Mouse (Mus musculus) forebrain, embryonic 14.5 days (tissue): ENCODE results near the gene Srpk1. TPM values are rescaled to one million over a fixed set of nuclear protein-coding genes. Genes with fewer than 3 reads are reported as not detected.

Experiments
- ATAC-seq: fragments of 200-750 bp; cut with Nextera tagmentation; 2 replicates; pipeline ENCODE4 v1.8.0; 2017; ENCODE audit warnings: mild to moderate bottlenecking, moderate library complexity
- DNase-seq: peaks from one replicate; pipeline ENCODE4 v3.0.0-alpha.2; 2015; ENCODE audit warnings: low spot score
- H3K27ac ChIP-seq: fragments of 300-500 bp; sonication (generic); 2 replicates; pipeline ENCODE4 v1.5.1; 2014; ENCODE audit warnings: low read depth, mild to moderate bottlenecking, control low read depth, low read length, moderate library complexity
- H3K27me3 ChIP-seq: fragments of 300-500 bp; sonication (generic); replicated peaks from 2 replicates; pipeline ENCODE4 v1.6.1; 2014; ENCODE audit warnings: low read length, control low read depth, mixed read lengths; ENCODE audit not compliant: control insufficient read depth, insufficient read depth
- H3K36me3 ChIP-seq: fragments of 300-500 bp; sonication (generic); 2 replicates; pipeline ENCODE4 v1.6.1; 2014; ENCODE audit warnings: low read length, control low read depth; ENCODE audit not compliant: control insufficient read depth, insufficient read depth
- H3K4me1 ChIP-seq: fragments of 300-500 bp; sonication (generic); 2 replicates; pipeline ENCODE4 v1.6.1; 2014; ENCODE audit warnings: antibody characterized with exemption, low read length, control low read depth; ENCODE audit not compliant: control insufficient read depth, insufficient read depth
- H3K4me2 ChIP-seq: fragments of 300-500 bp; sonication (generic); 2 replicates; pipeline ENCODE4 v1.6.1; 2014; ENCODE audit warnings: mild to moderate bottlenecking, control low read depth, low read length
- H3K4me3 ChIP-seq: fragments of 300-500 bp; sonication (generic); 2 replicates; pipeline ENCODE4 v1.5.1; 2014; ENCODE audit warnings: low read depth, low read length, control low read depth
- H3K9ac ChIP-seq: fragments of 300-500 bp; sonication (generic); 2 replicates; pipeline ENCODE4 v1.6.1; 2014; ENCODE audit warnings: mild to moderate bottlenecking, low read length, control low read depth, moderate library complexity
- H3K9me3 ChIP-seq: fragments of 300-500 bp; sonication (generic); replicated peaks from 2 replicates; pipeline ENCODE4 v1.6.1; 2016; ENCODE audit warnings: low read length, control low read depth, mixed read lengths; ENCODE audit not compliant: control insufficient read depth
- WGBS: fragments of 180-500 bp; shearing (Covaris S2); extraction: QIAGEN DNeasy Blood & Tissue Kit; methylation state at CpG from one replicate; pipeline ENCODE4 v1.1.7; 2014; 5-methylcytosine and 5-hydroxymethylcytosine counted together
- polyA plus RNA-seq: library from polyadenylated mRNA; unstranded; fragments of >200 nt; fragmentation: Nextera tagmentation; extraction: Ambion mirVana; gene quantifications from 2 replicates; pipeline ENCODE4 v1.2.1, GENCODE M21; 2014

Srpk1 gene
- polyA plus RNA-seq: 126 and 142 TPM in 2 replicates

DNA sequence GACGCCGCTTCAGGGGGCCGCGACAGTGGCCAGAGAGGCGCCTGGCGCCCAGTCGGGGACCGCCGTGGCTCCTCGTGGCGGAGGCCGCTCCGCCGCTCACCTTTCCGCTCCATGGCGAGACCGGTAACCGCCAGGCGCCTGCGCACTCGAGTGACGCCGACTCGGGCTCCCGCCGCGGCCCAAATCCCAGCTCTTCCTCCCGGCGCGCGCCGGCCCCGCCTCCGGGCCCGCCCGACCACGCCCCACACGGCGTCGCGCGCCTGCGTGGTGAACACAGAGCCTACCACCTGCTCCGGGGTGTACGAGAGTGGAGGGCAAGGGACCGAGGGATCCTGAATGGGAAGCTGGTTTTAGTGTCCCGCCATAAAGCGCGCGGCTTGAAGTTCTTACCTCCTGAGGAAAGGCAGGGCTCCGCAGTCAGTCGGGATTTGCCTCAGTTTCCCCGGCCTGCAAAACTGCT is at the start of gene Srpk1:
Gene Srpk1, minus strand, starts transcription at position 410 of the 460 bp plus-strand sequence.
- Histone ChIP-seq H3K27ac (peak within 1 kb of the TSS; percentile 87), H3K9ac (peak within 1 kb of the TSS; percentile 96), H3K27me3 (no peaks in the 10 kb centered on the region), H3K4me1 (peaks cover 20% of the 10 kb centered on the region), H3K9me3 (no peaks in the 10 kb centered on the region), H3K4me3 (peak within 1 kb of the TSS; percentile 95), H3K4me2 (peak within 1 kb of the TSS; percentile 92), H3K36me3 (peaks cover 19% of the 10 kb centered on the region)
- DNase-seq (peak; percentile 96), ATAC-seq (peak; percentile 97)
- under 1% methylated on average over 41 of the region's 53 CpGs for WGBS

GRCm38 (mm10) chr17:28659564-28659963 is 37.1 kb upstream of the Srpk1 start:
- DNase-seq: peak; percentile 49
- H3K4me1 ChIP-seq: peaks cover 9% of the 10 kb centered on the region; the same call in 1 of the 2 replicates
- no peaks in the 10 kb centered on the region for H3K36me3 ChIP-seq
- no peak for ATAC-seq
- H3K4me3 ChIP-seq: no peak overlapping the region
- H3K27me3 ChIP-seq: no peaks in the 10 kb centered on the region
- H3K27ac ChIP-seq: no peak overlapping the region; the same call in 1 of the 2 replicates
- no peak overlapping the region for H3K4me2 ChIP-seq
- no peak overlapping the region for H3K9ac ChIP-seq
- no peaks in the 10 kb centered on the region for H3K9me3 ChIP-seq
- 39% methylated on average over 6 of the region's 6 CpGs for WGBS

DNA sequence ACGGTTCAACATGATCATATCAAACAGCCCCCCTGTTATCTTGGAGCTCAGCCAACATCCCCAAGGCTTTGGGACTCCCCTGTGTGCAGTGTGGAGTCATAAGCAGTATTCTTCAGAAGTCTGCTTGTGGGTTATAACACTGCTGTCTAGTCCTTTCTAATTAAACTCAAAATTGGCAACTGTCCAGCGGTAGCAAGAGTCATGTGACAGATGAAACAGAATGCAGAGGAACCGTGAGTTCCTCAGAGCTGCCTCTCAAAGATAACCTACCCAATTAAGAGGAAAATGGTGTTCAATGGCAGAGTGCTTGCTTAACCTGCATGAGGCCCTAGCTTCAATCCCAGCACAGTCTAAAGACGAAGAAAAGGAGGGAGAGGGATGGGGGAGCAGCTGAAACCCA is 35.4 kb upstream of the Srpk1 start:
- Histone ChIP-seq H3K27ac (peak overlapping the region; percentile 73), H3K4me2 (peak overlapping the region; percentile 3; the same call in 1 of the 2 replicates), H3K4me3 (no peak overlapping the region), H3K9me3 (no peaks in the 10 kb centered on the region), H3K9ac (no peak overlapping the region), H3K36me3 (no peaks in the 10 kb centered on the region), H3K4me1 (peaks cover 9% of the 10 kb centered on the region; the same call in 1 of the 2 replicates), H3K27me3 (no peaks in the 10 kb centered on the region)
- 8% methylated on average over 4 of the region's 4 CpGs for WGBS
- ATAC-seq (peak; percentile 89), DNase-seq (peak; percentile 93)

DNA sequence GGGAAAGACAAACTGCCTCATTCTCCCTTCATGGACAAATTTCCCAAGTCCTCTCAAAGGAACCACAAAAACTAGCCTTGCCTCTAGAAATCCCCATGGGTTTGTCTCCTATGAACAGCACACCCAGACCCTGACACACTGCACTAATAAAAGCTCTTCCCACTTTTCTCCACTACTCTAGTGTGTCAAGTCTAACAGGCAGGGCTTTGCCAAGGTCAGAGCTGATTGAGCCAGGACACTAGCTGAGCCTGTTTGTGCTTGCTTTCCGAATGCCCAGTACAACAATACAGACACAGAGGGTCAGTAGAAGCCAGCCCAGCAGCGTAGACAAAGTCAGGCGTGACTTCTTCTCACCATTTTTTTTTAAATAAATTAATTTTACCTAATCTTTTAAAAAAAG is 27.8 kb upstream of the Srpk1 start:
- no peaks in the 10 kb centered on the region for H3K36me3 ChIP-seq
- H3K27me3 ChIP-seq: no peaks in the 10 kb centered on the region
- no peak overlapping the region for H3K27ac ChIP-seq
- ATAC-seq (no peak), DNase-seq (no peak)
- H3K9ac ChIP-seq: no peak overlapping the region
- no peak overlapping the region for H3K4me3 ChIP-seq
- H3K9me3 ChIP-seq: no peaks in the 10 kb centered on the region
- no peak overlapping the region for H3K4me2 ChIP-seq
- H3K4me1 ChIP-seq: no peaks in the 10 kb centered on the region
- 75% methylated on average over 3 of the region's 3 CpGs for WGBS

DNA sequence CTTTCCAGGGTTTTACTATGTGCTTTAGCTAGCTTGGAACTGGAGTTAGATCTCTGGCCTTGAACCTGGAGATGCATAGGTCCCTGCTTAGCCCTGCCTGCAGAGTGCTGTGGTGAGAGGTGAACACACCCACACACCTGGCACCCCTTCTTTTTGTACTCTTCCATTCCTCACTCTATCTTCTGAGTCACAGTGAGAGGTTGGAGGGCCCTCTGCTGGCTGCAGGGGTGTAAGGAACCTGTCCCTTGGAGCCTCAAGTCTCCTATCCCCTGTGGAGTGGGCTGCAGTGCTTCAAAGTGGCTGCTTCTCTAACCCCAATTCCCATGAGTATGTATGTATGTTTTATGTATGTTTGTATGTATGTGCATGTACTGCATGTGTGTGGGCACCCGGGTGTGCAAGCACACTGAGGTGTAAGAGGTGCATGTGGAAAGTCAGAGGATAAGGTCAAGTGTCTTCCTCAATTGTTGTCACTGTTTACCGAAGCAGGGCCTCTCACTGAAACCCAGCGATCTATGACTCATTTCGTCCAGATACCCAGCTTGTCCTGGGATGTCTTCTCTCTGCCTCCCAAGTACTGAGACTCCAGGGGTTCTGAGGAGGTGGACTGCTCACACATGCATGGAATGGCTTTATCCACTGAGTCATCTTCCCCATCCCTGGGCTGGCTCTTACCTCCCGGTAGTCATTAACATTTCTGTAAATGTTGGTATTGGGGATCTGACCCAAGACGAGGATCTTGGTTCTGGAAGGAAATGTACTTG is 26.3 kb upstream of the Srpk1 start:
- 59% methylated on average over 6 of the region's 6 CpGs for WGBS

DNA sequence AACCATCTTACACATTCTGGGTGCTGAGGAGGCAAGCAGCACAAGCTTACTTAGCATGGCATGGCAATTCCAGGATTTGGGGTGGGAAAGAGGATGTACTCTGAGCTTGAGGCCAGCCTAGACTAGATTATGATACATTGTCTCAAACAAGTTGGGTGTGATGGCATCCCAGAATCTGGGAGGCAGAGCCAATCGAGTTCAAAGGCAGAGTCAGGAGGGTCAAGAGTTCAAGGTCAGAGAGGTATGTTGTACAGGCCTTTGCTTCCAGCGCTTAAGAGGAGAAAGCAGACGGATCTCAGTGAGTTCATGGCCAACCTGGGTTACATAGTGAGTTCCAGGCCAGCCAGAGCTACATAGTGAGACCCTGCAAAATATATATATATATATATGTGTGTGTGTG is 23.7 kb upstream of the Srpk1 start:
- H3K4me1 ChIP-seq: no peaks in the 10 kb centered on the region
- 76% methylated on average over 3 of the region's 3 CpGs for WGBS
- no peak overlapping the region for H3K4me2 ChIP-seq
- no peak overlapping the region for H3K27ac ChIP-seq
- no peaks in the 10 kb centered on the region for H3K9me3 ChIP-seq
- ATAC-seq (no peak), DNase-seq (no peak)
- no peak overlapping the region for H3K9ac ChIP-seq
- no peak overlapping the region for H3K4me3 ChIP-seq
- H3K27me3 ChIP-seq: no peaks in the 10 kb centered on the region
- no peaks in the 10 kb centered on the region for H3K36me3 ChIP-seq

More for the DNA sequence above, 26.3 kb upstream of the Srpk1 start:
- H3K9me3 ChIP-seq: no peaks in the 10 kb centered on the region
- no peak overlapping the region for H3K4me3 ChIP-seq
- ATAC-seq: no peak
- H3K9ac ChIP-seq: no peak overlapping the region
- H3K4me2 ChIP-seq: no peak overlapping the region
- no peaks in the 10 kb centered on the region for H3K27me3 ChIP-seq
- DNase-seq: peak; percentile 28
- H3K36me3 ChIP-seq: no peaks in the 10 kb centered on the region
- no peak overlapping the region for H3K27ac ChIP-seq
- no peaks in the 10 kb centered on the region for H3K4me1 ChIP-seq

DNA sequence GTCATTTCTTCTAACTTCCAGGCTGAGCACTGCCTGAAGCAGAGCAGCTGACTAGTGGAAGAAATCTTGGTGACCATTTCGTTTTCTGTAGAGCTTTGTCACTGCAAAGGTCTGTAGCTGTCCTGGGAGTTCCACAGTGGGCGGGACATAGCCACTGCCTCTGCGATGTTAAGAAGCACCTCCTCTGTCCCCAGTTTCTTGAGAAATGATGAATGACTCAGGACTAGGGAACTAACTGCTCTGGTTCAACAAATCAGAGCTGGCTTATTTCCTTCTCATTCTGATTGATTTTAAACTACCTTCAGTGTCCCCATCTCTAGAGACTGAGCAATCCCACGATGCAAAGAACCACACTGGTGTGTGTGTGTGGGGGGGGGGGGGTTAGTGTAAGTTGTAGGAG is 21.6 kb upstream of the Srpk1 start:
- Histone ChIP-seq H3K9me3 (no peaks in the 10 kb centered on the region), H3K27me3 (no peaks in the 10 kb centered on the region), H3K9ac (no peak overlapping the region), H3K4me3 (no peak overlapping the region), H3K4me1 (no peaks in the 10 kb centered on the region), H3K27ac (no peak overlapping the region), H3K4me2 (no peak overlapping the region), H3K36me3 (no peaks in the 10 kb centered on the region)
- ATAC-seq (no peak), DNase-seq (no peak)
- 60% methylated on average over 4 of the region's 4 CpGs for WGBS

DNA sequence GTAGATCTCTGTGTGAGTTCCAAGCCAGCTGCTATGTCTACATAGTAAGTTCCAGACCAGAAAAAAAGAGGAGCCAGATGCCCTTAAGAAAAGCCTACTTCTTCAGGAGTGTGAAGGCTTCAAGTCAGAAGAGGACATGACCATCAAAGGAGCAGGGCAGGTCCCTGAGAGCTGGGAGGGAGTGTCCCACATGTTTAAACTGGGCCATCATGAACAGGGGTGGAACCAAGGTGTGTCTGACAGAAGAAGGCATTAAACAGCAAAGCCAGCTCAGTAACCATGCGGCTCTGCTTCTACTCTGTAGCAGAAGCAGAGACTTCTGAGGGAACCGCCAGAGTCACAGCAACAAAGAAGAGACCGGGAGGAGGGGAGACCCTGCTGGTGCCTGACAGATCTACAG is 21.2 kb upstream of the Srpk1 start:
- WGBS: 39% methylated on average over 3 of the region's 3 CpGs
- no peak overlapping the region for H3K9ac ChIP-seq

GRCm38 (mm10) chr17:28640113-28640512 is 17.6 kb upstream of the Srpk1 start:
- no peak overlapping the region for H3K4me2 ChIP-seq
- ATAC-seq (no peak), DNase-seq (no peak)
- H3K9ac ChIP-seq: no peak overlapping the region
- H3K9me3 ChIP-seq: no peaks in the 10 kb centered on the region
- H3K27ac ChIP-seq: no peak overlapping the region
- H3K27me3 ChIP-seq: no peaks in the 10 kb centered on the region
- H3K4me3 ChIP-seq: no peak overlapping the region
- no peaks in the 10 kb centered on the region for H3K4me1 ChIP-seq
- no peaks in the 10 kb centered on the region for H3K36me3 ChIP-seq
- WGBS: 76% methylated on average over 3 of the region's 3 CpGs

More for the DNA sequence above, 21.2 kb upstream of the Srpk1 start:
- Histone ChIP-seq H3K4me2 (no peak overlapping the region), H3K36me3 (no peaks in the 10 kb centered on the region), H3K9me3 (no peaks in the 10 kb centered on the region), H3K4me1 (no peaks in the 10 kb centered on the region), H3K27ac (no peak overlapping the region), H3K4me3 (no peak overlapping the region), H3K27me3 (no peaks in the 10 kb centered on the region)
- no peak for DNase-seq
- no peak for ATAC-seq
